Mouse (Mus musculus) monocyte, adult 2 months (primary cell): ENCODE measurements around the gene Zpbp2.
"Not testable (repeated sequence)": the region's sequence is repeated elsewhere in the genome, so short reads cannot be mapped to it uniquely, and the experiment has no call there.

Experiments used
- DNase-seq, 2 experiments: peaks; one replicate each; pipeline ENCODE4 v3.0.0; 2022; ENCODE audit warnings: low spot score in 2 of 2, low read depth in 1 of 2

Gene Zpbp2

GRCm38 (mm10) chr11:98589306-98589705 lies 38.4 kb downstream of the Zpbp2 start:
- DNase-seq: no peak

- DNase-seq: no peak
These were observed 39.9 kb downstream of the Zpbp2 start for GRCm38 (mm10) chr11:98590548-98591445.

- DNase-seq: no peak
These were observed 44.1 kb downstream of the Zpbp2 start for GRCm38 (mm10) chr11:98595021-98595420.

GRCm38 (mm10) chr11:98595473-98595872 lies 44.6 kb downstream of the Zpbp2 start:
- no peak for DNase-seq

GRCm38 (mm10) chr11:98595955-98596354 lies 45.1 kb downstream of the Zpbp2 start:
- DNase-seq: no peak

GRCm38 (mm10) chr11:98597363-98597762 lies 46.5 kb downstream of the Zpbp2 start:
- DNase-seq: peak in 1 of 2 experiments; percentile 41

- no peak for DNase-seq
These were observed 47.1 kb downstream of the Zpbp2 start, which contains the start of gene Lrrc3c for GRCm38 (mm10) chr11:98597991-98598390. Gene Lrrc3c (plus strand): TSS chr11:98598291.

GRCm38 (mm10) chr11:98598851-98599290 lies 48.0 kb downstream of the Zpbp2 start:
- DNase-seq: no peak

GRCm38 (mm10) chr11:98599291-98599690 lies 48.4 kb downstream of the Zpbp2 start:
- DNase-seq: no peak

GRCm38 (mm10) chr11:98602090-98602690 lies 51.3 kb downstream of the Zpbp2 start:
- no peak for DNase-seq

GRCm38 (mm10) chr11:98603953-98604352 lies 53.1 kb downstream of the Zpbp2 start:
- no peak for DNase-seq

- not testable (repeated sequence) for DNase-seq
These were observed 54.0 kb downstream of the Zpbp2 start for GRCm38 (mm10) chr11:98604911-98605310.

- no peak for DNase-seq
These were observed 55.9 kb downstream of the Zpbp2 start for GRCm38 (mm10) chr11:98606763-98607162.
